Mouse (Mus musculus) gastrocnemius, adult 8-10 months (tissue): Measurements from ENCODE around the gene Spata13. TPM values are rescaled to one million over a fixed set of nuclear protein-coding genes. Genes with fewer than 3 reads are reported as not detected.

Experiments
- DNase-seq, 2 experiments: peaks; one replicate each; pipeline ENCODE4 v3.0.0; 2022; ENCODE audit warnings: low spot score in 2 of 2
- total RNA-seq, 4 experiments: library from RNA; stranded (reverse); gene quantifications; 2 replicates each; pipeline ENCODE4 v1.2.4; 2022

The Spata13 gene
- total RNA-seq, 4 experiments from 2014 or later = 1.2 to 3.5 (median 3.0) TPM

- no peak for DNase-seq
Measured at GRCm38 (mm10) chr14:60779198-60779597, 145.4 kb downstream of the Spata13 start.

- DNase-seq = no peak
Measured at GRCm38 (mm10) chr14:60782121-60782656, 148.4 kb downstream of the Spata13 start.

GRCm38 (mm10) chr14:60783196-60783595 is 149.4 kb downstream of the Spata13 start:
- DNase-seq = no peak

- peak; percentile 64 to 68 for DNase-seq
Measured at GRCm38 (mm10) chr14:60784427-60785315, 150.9 kb downstream of the Spata13 start, which contains the start of gene Mipep. Mipep (plus strand) TSS chr14:60784573.

- peak in 1 of 2 experiments; percentile 8 for DNase-seq
Measured at GRCm38 (mm10) chr14:60790103-60790502, 156.3 kb downstream of the Spata13 start.

GRCm38 (mm10) chr14:60796600-60797322 is 163.0 kb downstream of the Spata13 start:
- DNase-seq = no peak

- DNase-seq = no peak
Measured at GRCm38 (mm10) chr14:60797596-60797995, 163.8 kb downstream of the Spata13 start.

- DNase-seq = no peak
Measured at GRCm38 (mm10) chr14:60798721-60799120, 164.9 kb downstream of the Spata13 start.

GRCm38 (mm10) chr14:60799762-60800728 is 166.2 kb downstream of the Spata13 start:
- DNase-seq = no peak

GRCm38 (mm10) chr14:60802026-60802425 is 168.2 kb downstream of the Spata13 start:
- DNase-seq = no peak

- DNase-seq = no peak
Measured at GRCm38 (mm10) chr14:60804978-60805377, 171.2 kb downstream of the Spata13 start.

GRCm38 (mm10) chr14:60805871-60806270 is 172.1 kb downstream of the Spata13 start:
- DNase-seq = peak in 1 of 2 experiments; percentile 20

- DNase-seq = no peak
Measured at GRCm38 (mm10) chr14:60806891-60807344, 173.1 kb downstream of the Spata13 start.

- DNase-seq = no peak
Measured at GRCm38 (mm10) chr14:60809881-60810280, 176.1 kb downstream of the Spata13 start.

- no peak for DNase-seq
Measured at GRCm38 (mm10) chr14:60811547-60811946, 177.7 kb downstream of the Spata13 start.

Other genes with a start within 250 kb of the Spata13 start
- gene C1qtnf9, start 134.1 kb downstream of the Spata13 start, total RNA-seq = 10 to 100 TPM; 11.8 to 23.1 (median 15.8) TPM
- gene Mipep, start 150.6 kb downstream of the Spata13 start, total RNA-seq = 10 to 100 TPM; 35.0 to 37.7 (median 36.3) TPM